In genomic region chr13:37876366-37876765, GRCm38 (mm10) we compare ENCODE assay signal across 28 mouse cellular contexts.
DNase-seq lines count a peak whose midpoint lies in the region; ATAC-seq and TF ChIP-seq lines count a peak whose summit lies in the region.
"Had no signal": no experiment of that assay in that cellular context is flagged by ENCODE, and none has a peak within 500 bp of the region (broad histone marks: within the 10 kb centered on the region; RNA-seq: fewer than 3 reads in every experiment).

No protein-coding gene starts in this region.

- no peaks in the 10 kb centered on the region for H3K9me3 ChIP-seq in liver, embryonic 12.5 days (replicated peaks)
- H3K9me3 ChIP-seq in liver, postnatal 0 days (ENCODE audit: low read length) = no peaks in the 10 kb centered on the region
- H3K9me3 ChIP-seq: embryonic facial prominence, embryonic 12.5 days; hindbrain, embryonic 13.5 days; limb, embryonic 12.5 days had no signal

- no peak for TF ChIP-seq POLR2A in kidney, adult 2 months (IDR thresholded peaks at IDR 0.05; ENCODE audit: low read depth, low read length)

- H3K4me2 ChIP-seq in liver, embryonic 12.5 days = no peak overlapping the region
- H3K4me2 ChIP-seq in liver, postnatal 0 days (ENCODE audit: low read depth, low read length) = no peak overlapping the region
- H3K4me2 ChIP-seq: embryonic facial prominence, embryonic 12.5 days; heart, embryonic 11.5 days; hindbrain, embryonic 13.5 days; limb, embryonic 12.5 days; lung, embryonic 14.5 days had no signal

- H3K4me1 ChIP-seq in kidney, adult 2 months (ENCODE audit: control insufficient read depth, insufficient read depth, low read length) = peaks cover 69% of the 10 kb centered on the region
- peaks cover 98% of the 10 kb centered on the region for H3K4me1 ChIP-seq in liver, embryonic 12.5 days
- H3K4me1 ChIP-seq in liver, postnatal 0 days (ENCODE audit: insufficient read depth) = peaks cover 84% of the 10 kb centered on the region

- DNase-seq in kidney, adult 2 months = no peak
- DNase-seq in kidney, adult 18-20 months = no peak
- peak; percentile 32 for DNase-seq in ovary, adult 18-20 months (ENCODE audit: low spot score)
- no peak for DNase-seq in ovary, postnatal 14 days (ENCODE audit: low spot score)
- no peak for DNase-seq in liver, postnatal 0 days
- no peak for DNase-seq in right cerebral cortex, postnatal 36 days (ENCODE audit: low spot score in 2 of 2)
- no peak for DNase-seq in left cerebral cortex, postnatal 10 days (ENCODE audit: extremely low spot score in 1 of 2, low spot score in 2 of 2)
- DNase-seq: adrenal gland, adult 8-10 months; cerebellum, adult 11 months; cerebellum, adult 9-10 months; cerebellum, postnatal 36 days; gastrocnemius, postnatal 25 days; heart, adult 11 months; heart, postnatal 4 days; layer of hippocampus, adult 9-11 months; lung, embryonic 14.5 days; lung, postnatal 14 days; thymus, postnatal 14 days had no signal

- ATAC-seq in liver, embryonic 12.5 days = no peak
- ATAC-seq in liver, postnatal 0 days = no peak
- ATAC-seq: activated CD4-positive, CD25-positive, alpha-beta regulatory T cell, adult 4 months; CD4-positive, CD25-positive, alpha-beta regulatory T cell, adult 4 months; forebrain, embryonic 14.5 days; intestine, embryonic 16.5 days; midbrain, embryonic 16.5 days had no signal

- 51% methylated on average over 5 of the region's 5 CpGs for WGBS in kidney, adult 2 months
- WGBS in liver, embryonic 12.5 days (ENCODE audit: insufficient replicate concordance) = 32% methylated on average over 5 of the region's 5 CpGs
- WGBS in liver, postnatal 0 days (ENCODE audit: insufficient replicate concordance) = 41% methylated on average over 5 of the region's 5 CpGs

- H3K36me3 ChIP-seq in kidney, adult 2 months (ENCODE audit: control insufficient read depth, insufficient read depth, low read length) = no peaks in the 10 kb centered on the region
- H3K36me3 ChIP-seq in liver, embryonic 12.5 days = no peaks in the 10 kb centered on the region
- no peaks in the 10 kb centered on the region for H3K36me3 ChIP-seq in liver, postnatal 0 days (replicated peaks; ENCODE audit: insufficient read depth, low read length)
- H3K36me3 ChIP-seq: embryonic facial prominence, embryonic 12.5 days; hindbrain, embryonic 13.5 days; limb, embryonic 12.5 days had no signal

- no peaks in the 10 kb centered on the region for H3K27me3 ChIP-seq in kidney, adult 2 months (replicated peaks; ENCODE audit: control insufficient read depth, insufficient read depth, low read length)
- H3K27me3 ChIP-seq in liver, embryonic 12.5 days (replicated peaks) = no peaks in the 10 kb centered on the region
- no peaks in the 10 kb centered on the region for H3K27me3 ChIP-seq in liver, postnatal 0 days (ENCODE audit: insufficient read depth, low read length)
- H3K27me3 ChIP-seq: embryonic facial prominence, embryonic 12.5 days; hindbrain, embryonic 13.5 days; limb, embryonic 12.5 days had no signal

- no peak for TF ChIP-seq EP300 in liver, postnatal 0 days (IDR thresholded peaks at IDR 0.05; ENCODE audit: low read depth)

- TF ChIP-seq CTCF in kidney, adult 2 months (conservative IDR thresholded peaks at IDR 0.05; ENCODE audit: insufficient read depth, insufficient read length, low read depth, low read length) = no peak
- no peak for TF ChIP-seq CTCF in liver, postnatal 0 days (IDR thresholded peaks at IDR 0.05; ENCODE audit: low read depth)

- intact Hi-C loops in left cerebral cortex, postnatal 10 days (cut with DNase I) = no loop called here

- peak overlapping the region; percentile 9; the same call in 1 of the 2 replicates for H3K9ac ChIP-seq in liver, embryonic 12.5 days
- H3K9ac ChIP-seq in liver, postnatal 0 days (replicated peaks) = no peak overlapping the region
- H3K9ac ChIP-seq: embryonic facial prominence, embryonic 12.5 days; hindbrain, embryonic 13.5 days; limb, embryonic 12.5 days; lung, embryonic 14.5 days had no signal

- H3K27ac ChIP-seq in kidney, adult 2 months (ENCODE audit: insufficient read depth, low read depth, low read length) = peak overlapping the region; percentile 58
- peak overlapping the region; percentile 77 for H3K27ac ChIP-seq in liver, embryonic 12.5 days
- H3K27ac ChIP-seq in liver, postnatal 0 days (ENCODE audit: low read depth) = peak overlapping the region; percentile 75
- H3K27ac ChIP-seq: embryonic facial prominence, embryonic 12.5 days; hindbrain, embryonic 13.5 days; limb, embryonic 12.5 days had no signal

- H3K4me3 ChIP-seq in kidney, adult 2 months (ENCODE audit: insufficient read depth, low read depth, low read length) = no peak overlapping the region
- H3K4me3 ChIP-seq in liver, embryonic 12.5 days = no peak overlapping the region
- H3K4me3 ChIP-seq in liver, postnatal 0 days (ENCODE audit: low read depth, low read length) = no peak overlapping the region
- H3K4me3 ChIP-seq: embryonic facial prominence, embryonic 12.5 days; hindbrain, embryonic 13.5 days; limb, embryonic 12.5 days had no signal
